Mouse (Mus musculus): ENCODE data around the gene Psd.
A peak's percentile ranks its signal among the peaks of the same experiment; 100 is the strongest.

Psd gene

GRCm38 (mm10) chr19:46338331-46338936, 11.5 kb upstream of the Psd start, which contains the start of gene Cuedc2:
Gene Cuedc2, minus strand, starts transcription at chr19:46338702.
- peak; percentile 100 for DNase-seq

DNA sequence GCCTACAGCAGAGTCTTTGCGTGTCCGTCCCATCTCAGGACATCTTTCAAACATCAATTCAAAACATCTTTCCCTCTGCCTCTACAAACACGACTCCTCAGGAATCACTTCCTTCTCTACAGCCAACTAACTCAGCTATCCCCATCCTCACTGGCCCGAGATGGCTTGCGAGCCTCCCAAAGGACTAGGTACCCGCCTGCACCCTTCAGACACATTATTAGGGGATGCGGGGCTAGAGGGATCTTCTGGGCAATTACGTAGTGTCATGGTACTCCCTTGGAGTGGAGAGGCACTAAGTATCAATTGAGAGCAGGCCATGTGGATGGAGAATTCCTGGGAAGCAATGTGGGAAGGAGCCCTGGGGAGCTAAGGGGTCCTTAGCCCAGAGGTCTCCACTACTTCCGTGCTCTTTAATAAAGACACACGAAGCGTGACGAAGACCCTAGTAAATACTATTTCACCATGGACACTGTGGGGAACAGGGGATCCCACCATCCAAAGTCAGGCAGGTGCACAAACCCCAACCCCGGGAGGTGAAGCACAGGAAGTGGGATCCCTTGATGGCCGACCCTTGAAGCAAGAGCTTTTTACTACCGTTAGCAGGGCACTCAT, 10.9 kb upstream of the Psd start:
- no peak for DNase-seq

GRCm38 (mm10) chr19:46333906-46334305, 7.0 kb upstream of the Psd start:
- DNase-seq = no peak

DNA sequence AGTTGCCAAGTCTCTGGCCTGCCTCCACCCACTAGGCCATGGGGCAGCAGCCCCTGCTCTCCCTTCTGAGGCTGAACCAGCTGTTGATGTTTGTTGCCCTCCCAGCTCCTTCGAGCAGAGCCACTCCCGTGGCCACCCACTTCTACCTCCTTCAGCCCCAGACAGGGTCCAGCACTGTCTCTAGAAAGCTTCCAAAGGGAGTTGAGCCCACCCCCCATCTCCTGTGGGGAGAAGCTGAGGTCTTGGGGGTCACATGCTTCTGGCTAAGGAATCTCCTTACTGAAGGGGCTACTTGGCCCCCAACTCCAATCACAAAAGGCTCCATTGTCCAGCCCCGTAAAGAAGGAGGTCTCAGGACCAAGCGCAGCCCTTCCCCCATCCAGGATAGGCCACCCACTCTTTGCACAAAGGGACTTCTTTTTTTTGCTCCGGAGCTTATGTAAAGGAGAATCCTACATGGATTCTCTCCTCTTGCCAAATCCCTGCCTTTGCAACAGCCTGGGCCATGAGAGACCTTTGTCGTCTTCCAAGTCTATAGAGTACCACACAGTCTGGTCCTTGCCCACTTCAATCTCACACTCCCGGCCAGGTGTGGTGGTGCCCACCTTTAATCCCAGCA, 5.9 kb upstream of the Psd start:
- no peak for DNase-seq

GRCm38 (mm10) chr19:46331936-46332335, 5.0 kb upstream of the Psd start:
- no peak for DNase-seq

- no peak for DNase-seq
Observed at GRCm38 (mm10) chr19:46331326-46331725, 4.4 kb upstream of the Psd start.

DNA sequence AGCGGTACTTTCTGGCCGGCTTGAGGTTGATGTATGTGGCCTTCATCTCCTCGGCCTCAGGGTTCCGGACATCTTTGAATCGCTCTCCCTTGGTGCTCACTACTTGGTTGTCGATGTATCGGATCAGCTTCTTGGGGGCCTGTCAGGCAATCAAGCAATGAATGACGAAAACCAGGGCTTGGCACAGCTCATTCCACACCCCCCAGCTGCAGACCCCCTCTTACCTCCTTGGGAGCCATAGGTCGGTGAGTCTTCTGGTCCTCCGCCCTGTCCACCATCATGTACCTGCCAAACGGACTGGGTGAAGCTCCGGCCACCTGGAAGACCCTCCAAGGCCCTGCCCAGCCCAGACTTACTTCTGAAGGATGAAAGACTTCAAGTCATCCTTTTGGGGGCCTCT, 3.7 kb upstream of the Psd start:
- DNase-seq = no peak

GRCm38 (mm10) chr19:46329951-46330350, 3.0 kb upstream of the Psd start:
- DNase-seq = peak; percentile 93

DNA sequence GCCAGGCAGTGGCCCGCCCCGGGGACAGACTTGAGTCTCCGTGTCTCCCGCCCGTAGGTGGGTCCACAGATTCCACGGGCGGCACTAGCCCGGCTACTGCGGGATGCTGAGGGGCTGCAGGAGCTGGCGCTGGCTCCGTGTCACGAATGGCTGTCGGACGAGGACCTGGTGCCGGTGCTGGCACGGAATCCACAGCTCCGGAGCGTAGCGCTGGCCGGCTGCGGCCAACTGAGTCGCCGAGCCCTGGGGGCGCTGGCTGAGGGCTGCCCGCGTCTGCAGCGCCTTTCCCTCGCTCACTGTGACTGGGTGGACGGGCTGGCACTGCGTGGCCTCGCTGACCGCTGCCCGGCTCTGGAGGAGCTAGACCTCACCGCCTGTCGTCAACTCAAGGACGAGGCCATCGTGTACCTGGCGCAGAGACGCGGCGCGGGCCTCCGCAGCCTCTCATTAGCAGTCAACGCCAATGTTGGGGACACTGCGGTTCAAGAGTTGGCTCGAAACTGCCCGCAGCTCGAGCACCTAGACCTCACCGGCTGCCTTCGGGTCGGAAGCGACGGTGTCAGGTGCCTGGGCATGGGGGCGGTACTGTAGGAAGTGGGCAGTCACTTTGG, 2.2 kb upstream of the Psd start:
- DNase-seq = no peak

- peak; percentile 97 for DNase-seq
Observed at GRCm38 (mm10) chr19:46328081-46329030, 1.4 kb upstream of the Psd start, which contains the start of gene Fbxl15. Gene Fbxl15, plus strand, starts transcription at chr19:46328184.

DNA sequence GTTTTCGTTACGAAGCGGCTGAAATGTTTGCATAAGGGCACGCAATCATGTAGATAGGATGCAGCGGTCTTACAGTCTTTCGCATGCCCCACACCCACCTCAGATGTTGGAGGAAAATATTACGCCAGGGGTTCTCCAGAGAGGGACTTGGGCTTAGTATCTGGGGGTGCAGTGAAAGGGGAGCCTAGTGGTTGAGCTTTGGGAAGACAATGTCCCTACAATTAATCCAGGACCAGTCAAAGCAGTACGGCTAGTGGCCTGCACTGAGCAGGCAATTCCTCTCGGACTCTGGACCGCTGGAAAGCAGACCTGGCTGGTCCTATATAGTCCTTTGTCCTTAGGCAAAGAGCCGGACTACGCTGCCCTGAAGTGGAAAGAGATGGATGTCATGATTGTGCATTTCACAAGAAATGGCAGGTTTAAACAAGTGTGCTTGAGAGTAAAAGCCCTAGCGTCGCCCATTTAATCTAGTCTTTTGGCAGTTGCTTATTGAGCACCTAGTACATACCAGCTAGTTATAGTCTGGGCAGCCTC, 642 bp upstream of the Psd start:
- DNase-seq = no peak

GRCm38 (mm10) chr19:46326019-46326755, 769 bp downstream of the Psd start:
- DNase-seq = no peak

DNA sequence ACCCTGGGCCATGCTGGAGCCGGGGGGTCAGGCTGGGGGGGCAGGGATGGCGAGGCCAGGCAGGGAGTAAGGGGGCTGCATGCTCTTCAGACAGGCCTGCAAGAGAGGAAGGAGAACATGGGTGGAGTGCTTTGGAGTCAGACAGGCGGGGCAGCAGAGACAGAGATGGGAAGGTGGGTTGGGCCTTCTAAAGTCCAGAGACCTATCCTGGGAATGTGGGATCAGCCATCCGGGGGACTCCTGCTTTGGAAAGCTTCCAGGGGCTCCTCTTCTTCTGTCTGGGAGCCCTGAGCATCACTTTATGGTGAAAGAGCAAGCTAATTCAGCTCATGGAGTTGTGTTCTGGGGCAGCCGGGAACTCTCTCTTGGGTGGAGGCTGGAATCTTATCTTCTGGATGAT, 2.0 kb downstream of the Psd start:
- DNase-seq = no peak

- DNase-seq = no peak
Observed at GRCm38 (mm10) chr19:46324366-46324765, 2.6 kb downstream of the Psd start.

DNA sequence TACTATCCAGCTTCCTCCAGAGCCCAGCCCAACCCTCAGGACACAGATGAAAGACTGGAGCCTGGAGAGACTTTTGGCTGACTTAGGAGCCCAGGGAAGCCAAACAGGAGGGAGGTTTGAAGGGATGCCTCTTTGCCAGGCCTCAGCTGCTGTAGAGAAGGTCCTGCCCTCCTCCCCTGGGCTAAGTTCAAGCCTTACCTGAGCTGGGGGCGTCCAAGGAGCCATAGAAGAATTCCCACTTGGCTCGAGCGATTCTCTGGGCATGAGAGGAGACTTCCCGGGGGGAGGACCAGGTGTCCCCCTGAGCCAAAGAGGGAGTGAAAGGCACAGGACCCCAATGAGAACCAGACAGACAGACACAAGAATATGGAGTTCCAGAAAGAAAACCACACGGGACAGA, 3.2 kb downstream of the Psd start:
- no peak for DNase-seq

DNA sequence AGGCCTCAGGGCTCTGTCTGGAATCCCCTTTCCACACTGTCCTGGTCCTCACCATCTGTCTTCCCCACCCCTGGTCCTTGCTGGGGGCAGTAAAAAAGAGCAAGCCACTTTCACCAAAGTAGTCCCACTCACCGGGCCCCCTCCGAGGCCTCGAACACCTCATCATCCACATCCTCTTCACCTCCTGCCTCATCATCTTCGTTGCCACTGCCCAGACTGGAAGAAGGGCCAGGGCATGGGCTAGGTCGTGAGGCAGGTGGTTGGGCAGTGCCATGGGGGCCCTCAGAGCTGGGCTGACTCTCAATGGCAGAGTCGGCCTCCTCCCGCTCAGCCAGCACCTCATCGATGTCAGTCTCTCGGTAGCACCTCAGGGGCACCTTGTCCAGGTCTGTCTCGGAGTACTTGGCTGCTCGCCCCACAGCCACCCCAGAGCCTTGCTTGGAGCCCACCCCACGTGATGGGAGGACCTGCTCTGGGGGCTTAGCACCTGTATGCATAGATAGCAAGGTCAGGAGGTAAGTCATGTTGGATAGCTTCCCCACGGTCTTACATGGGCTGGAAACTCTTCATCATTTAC, 3.9 kb downstream of the Psd start:
- no peak for DNase-seq

GRCm38 (mm10) chr19:46322144-46322995, 4.6 kb downstream of the Psd start:
- DNase-seq = no peak

DNA sequence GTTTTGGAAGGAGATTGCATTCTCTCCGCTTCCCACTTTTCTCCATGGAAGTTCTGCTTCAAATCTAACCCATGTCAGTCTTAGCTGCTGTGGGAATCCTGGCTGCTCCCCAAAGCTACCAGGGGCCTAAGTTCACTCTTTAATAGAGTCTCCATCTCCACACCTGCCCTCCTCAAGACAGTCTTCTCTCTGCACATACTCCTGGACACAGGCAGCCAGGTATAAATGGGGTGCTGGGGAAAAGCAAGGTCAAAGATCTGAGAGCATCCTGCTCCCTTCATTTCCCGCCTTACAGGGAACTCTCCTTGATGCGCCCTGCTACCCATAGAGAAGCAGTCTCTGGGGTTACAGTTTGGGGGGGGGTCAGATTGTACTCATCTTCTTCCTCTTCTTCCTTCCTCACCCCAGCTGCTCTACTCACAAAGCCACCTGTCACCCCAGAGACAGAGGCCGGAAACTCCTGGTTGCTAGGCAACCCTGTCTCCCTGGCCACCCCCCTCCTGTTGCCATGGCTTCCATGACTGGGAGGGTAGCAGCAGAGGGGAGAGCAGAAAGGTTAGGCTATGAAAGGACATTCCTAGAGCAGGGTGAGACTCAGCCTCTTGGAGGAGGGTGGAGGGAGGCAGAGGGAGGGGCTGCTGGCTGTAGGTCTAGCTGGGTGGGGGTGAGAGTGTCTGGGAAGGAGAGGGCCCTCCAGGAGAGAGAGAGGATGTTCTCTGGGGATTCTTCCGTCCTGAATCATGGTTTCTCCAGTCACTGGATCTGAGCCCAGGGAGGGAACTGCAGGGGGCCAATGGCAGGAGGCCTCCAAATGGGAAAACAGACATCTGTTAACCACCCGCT, 5.6 kb downstream of the Psd start:
- no peak for DNase-seq

DNA sequence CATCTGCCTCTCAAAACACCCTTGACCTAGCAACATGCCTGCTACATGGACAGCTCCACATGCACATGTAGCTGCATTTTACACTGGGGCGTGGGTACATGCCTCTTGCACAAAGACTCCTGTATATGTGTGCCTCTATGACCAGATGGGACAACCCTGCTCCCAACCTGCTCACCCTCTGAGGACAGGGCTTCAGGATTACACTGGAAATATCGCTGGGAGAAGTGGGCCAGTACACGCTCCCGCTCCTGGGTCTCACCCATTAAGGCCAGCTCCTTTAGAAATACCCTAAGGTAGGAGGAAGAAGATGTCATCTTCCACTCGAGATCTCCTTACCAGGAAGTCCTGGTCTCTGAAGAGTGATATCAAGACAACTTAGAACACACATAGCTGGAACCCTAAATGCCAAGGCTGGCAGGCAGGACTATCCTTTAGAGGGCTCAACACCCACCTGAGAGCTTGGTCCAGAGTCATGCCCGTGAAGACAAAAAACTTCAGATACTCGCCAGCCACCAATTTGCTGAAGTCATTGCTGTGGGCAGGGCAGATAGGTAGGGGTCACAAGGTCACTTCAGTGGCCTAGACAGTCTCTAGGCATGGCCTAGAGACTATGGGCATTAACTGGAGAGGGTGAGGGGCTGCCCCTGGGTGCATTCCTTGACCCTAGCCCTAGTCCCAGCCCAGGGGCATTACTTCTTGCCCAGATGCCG, 6.7 kb downstream of the Psd start:
- DNase-seq = no peak
